Mouse (Mus musculus) myocyte (in vitro differentiated cells): ENCODE measurements at regions not wholly inside any gene's neighbourhood (a gene's known extent, or its start where the extent isn't known, plus 50 kb on each side); places are given as distances from the start of the nearest gene placed in this dataset.

ENCODE experiments used
- MAX ChIP-seq: IDR thresholded peaks from one replicate; pipeline ENCODE4 v1.6.1; 2011; ENCODE audit warnings: low read depth, mild to moderate bottlenecking, control low read depth
- POLR2A ChIP-seq: IDR thresholded peaks from one replicate; pipeline ENCODE4 v1.6.1; 2011; ENCODE audit warnings: low read depth, mild to moderate bottlenecking, control low read depth, moderate library complexity; ENCODE audit not compliant: insufficient read length

DNA sequence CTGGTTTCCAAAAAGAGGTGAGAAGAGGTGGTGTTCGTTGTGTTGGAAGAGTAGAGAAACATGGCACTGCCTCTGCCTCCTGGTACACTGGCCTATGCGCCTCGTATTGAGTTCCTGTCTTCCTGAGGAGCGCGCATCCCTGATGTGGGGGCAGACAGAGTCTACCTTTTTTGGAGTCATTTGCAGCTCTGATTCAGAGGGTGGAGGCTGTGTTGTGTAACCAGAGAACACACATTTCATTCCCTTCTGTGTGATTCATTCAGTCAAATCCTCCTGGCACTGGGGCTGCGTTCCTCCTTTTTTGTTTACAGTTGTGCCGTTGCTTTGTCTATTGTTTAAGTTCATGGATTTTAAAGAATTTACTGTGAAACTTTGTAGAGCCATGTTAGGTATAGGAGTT, 265.8 kb downstream of the Ccdc91 start:
- TF ChIP-seq MAX (no peak), POLR2A (no peak)
